Mouse (Mus musculus): ENCODE data around the gene Elf4.

The Elf4 gene

DNA sequence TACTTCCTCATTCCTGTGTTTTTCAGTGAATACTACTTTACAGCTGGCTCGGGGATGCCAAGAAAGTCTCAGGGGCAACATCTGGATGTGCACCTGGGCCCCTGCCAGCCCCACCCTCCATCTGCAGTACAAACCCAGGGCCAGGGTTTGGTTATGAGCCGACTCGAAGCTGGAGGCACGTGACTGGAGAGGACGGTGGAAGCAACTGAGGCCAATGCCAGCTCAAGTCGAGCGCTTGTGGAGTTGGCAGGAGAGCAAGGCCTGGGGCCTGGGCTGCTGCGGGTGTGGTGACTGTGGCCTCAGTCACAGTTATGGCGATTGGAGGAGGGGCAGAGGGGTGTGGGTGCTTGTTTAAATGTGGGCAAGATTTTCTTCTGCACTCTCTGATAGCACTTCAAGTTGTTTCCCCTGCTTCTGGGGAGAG lies 27.4 kb downstream of the Elf4 start:
- DNase-seq, result no peak

DNA sequence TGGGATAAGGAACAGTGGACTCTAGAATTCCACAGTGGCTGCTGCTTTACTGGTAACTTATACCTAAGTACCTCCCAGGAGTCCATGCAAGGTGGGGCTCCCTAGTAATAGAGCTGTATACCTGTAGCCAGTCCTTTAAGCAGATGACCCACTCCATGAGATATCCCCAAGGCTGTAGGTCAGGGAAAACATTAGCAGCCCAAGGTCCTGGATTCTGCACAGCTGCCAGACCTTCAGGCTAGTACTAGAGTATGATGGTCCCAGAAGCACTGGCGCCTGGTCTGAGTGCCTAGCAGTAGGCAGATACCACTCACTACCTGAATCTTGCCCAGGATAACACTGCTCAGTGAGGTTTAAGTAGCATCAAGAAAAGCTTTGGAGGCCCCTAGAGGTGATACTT lies 28.7 kb downstream of the Elf4 start:
- no peak for DNase-seq

DNA sequence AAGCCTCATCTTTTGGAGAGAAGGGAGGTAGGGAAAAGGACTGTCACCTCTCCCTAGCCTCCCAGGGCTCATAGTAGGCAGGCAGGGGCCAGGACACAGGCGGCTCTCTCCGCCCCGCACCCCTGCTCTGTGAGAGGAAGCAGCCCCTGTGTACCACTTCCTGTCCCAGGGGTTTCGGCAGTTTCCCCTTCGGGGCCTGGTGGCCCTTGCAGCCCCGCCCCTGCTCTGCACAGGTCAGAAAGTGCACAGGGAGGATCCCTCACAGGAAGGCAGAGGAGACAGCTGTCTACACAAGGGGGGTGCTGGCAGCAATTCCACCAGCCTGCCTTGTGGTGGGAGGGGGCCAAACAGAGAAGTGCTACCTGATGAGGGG lies 29.4 kb downstream of the Elf4 start:
- peak; percentile 47 for DNase-seq

DNA sequence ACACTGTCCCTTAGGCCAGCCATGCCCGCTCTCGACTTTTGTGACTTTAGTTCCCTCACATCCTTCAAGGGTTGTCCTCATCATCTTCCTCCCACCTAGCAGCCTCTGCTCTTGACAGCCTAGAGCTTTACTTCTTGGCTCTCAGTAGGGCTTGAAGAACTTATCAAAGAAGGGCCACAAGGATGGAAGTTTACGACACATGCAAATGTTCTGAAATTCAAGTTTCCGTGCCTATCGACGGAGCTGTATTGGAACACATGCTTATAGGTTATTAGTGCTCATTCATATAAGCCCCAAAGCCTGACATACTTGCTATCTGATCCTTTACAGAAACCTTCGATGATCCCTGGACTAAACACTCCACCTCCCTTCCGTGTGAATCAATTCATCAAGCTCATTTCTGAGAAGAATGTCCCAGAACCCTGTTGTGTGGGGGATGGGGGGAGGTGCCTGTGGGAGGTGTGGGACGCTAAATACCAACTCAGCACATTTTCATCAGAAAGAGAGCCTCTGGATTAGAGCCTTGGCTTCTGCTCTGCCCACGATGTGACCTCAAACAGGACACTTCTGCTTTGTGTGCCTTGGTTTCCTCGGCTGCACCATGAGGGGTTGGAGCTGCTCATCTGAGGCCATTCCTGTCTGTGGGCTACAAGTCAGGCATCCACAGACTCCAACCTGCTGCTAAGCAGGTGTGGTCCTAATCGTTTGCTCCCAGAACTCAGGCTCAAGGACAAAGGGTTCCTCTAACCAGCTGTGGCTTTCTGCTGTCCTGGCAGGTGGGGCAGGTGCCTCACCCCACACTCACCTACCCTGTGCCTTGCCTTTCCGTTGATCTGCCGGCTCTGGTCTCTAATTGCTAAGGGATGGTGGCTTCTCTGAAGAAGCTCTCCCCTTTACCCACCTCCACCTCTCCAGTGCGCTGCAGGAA lies 30.1 kb downstream of the Elf4 start:
- no peak for DNase-seq

DNA sequence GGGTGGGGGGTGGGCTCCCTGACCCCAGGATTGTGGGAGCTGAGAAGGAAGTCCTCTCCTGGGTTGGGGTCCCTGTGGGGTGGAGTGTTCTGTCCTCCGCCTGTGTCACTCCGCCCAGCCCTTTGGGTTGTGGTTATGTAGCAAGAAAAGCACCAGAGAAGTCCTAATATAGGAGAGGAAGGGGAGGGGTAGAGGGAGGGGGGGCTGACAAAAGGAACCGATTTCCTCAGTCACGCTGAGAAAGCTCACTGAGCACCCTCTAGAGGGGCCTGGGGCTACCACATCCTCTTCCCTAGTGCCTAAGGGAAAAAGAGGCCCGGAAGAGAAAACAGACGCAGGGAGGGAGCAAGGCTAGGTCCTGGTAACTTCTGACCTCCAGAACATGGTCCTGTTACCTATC lies 33.4 kb downstream of the Elf4 start:
- DNase-seq, result peak; percentile 56

DNA sequence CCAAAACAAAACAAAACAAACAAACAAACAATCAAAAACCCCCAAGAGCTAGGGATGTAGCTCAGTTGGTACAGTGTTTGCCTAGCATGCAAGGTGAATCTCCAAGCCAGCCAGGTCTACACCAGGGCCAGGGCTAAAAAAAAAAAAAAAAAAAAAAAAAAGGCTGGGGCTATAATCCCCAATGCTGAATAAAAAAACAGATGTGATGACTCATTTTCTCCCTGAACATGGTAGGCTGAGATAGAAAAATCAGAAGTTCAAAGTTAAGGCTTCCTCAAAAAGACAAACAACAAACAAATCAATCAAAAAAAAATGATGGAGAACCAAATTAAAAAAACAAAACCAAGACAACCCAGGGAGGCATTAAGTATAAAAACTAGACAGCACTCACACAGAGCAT lies 33.8 kb downstream of the Elf4 start:
- no peak for DNase-seq

DNA sequence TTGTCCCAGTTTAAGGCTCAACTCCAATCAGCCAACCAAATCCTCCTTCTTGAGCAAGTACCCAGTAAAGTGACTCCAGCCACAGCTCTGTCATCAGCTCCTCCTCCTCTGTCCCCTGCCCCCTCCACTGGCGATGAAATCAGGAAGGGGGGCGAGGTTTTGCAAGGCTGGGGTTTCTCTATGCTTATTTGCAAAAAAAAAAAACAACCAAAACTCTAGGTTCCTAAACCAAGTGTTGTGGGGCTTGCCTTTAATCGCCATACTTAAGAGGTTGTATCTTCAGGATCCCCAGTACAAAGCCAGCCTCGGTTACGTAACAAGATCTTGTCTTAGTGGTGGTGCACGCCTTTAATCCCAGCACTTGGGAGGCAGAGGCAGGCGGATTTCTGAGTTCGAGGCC lies 34.3 kb downstream of the Elf4 start:
- DNase-seq, result no peak

DNA sequence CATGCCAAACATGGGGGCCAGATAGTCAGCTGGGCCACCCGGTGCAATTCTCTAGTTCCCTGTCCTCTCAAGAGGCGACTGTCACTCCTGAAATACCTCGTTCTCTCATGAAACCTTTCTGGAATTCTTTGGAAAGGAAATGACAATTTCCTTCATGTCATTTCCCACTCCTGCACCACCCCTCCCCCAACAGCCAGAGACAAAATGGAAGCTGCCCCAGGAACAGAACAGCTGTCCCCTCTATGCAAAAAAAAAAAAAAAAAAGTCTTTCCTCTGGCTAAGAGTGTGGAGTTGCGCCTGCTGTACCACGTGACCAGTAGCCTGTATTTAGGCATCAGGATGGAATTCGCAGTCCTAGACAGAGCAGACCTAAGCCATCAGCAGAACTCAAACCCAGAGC lies 34.7 kb downstream of the Elf4 start:
- peak; percentile 56 for DNase-seq

DNA sequence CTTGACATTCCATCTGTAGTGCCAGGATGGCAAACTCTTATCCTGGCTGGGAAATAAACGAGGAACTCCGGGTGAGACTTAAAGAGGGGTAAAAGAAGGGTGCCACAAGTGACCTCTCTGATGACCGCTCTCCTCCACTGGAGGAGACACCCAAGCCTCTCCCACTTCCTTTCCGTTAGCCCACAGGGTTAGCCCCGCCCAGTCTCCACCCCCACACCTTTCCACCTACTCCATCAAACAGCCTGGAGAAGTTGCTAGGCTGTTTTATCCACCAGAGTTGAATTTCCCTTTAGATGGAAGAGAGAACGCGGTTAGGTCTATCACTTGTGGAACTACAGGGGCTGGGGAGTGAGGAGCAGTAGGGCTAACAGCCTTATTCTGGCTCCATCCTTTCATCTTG lies 37.7 kb downstream of the Elf4 start:
- DNase-seq, result peak; percentile 44

DNA sequence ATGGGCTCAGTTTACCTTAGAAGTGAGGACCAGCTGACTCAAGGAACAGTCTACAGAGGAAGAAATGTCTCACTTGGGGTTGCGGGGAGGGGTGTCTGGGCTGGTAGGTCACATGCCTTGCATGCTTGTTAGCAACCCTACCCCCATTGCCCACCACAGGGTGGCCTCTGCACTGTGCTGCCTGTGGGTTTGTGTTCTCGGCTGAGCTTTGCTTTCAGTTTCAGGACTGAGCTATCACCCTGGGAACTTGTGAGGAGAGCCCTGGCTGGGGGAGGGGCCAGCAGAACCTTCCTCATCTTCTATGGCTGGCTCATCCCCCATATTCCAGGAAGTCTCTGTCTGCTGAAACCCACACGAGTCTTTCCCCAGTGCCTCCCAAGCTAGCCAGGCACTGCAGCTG lies 38.3 kb downstream of the Elf4 start:
- DNase-seq, result peak; percentile 54

DNA sequence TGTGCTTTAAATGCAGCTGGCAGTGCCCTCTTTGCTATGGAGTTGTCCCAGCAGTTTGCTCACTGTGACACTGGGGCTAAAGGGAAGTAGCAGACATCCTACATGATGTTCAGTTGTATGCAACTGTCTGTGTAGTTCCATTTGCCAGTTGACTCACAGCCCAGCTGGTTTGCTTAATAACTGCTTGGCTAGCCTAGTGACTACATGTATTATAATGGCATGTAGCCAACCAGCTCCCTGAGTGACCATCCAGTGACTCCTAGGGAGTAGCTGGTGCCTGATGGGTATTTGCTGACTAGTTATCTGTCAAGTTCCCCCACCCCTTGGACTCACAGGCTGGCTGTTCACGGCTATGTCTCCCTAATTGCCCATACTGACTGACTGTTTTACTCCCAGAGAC lies 39.3 kb downstream of the Elf4 start:
- DNase-seq, result no peak

DNA sequence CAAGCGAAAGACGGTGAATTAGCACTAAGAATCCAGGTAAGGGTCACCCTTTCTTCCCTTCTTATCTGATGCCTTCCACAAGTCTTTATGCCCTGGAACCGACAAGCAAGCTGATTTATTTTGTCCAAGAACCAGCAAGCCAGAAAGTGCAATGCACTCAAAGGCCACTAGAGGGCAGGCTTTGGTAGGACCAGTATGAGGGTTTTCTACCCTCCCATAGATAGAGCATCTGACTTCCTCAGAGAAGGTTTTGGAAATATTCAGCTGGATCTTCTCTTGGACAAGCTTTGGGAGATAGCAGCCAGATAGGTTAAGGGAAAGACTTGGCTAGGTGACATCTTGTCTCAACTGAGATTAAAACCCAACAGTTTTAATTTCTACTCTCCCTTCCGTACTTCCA lies 39.9 kb downstream of the Elf4 start:
- DNase-seq, result peak; percentile 86

DNA sequence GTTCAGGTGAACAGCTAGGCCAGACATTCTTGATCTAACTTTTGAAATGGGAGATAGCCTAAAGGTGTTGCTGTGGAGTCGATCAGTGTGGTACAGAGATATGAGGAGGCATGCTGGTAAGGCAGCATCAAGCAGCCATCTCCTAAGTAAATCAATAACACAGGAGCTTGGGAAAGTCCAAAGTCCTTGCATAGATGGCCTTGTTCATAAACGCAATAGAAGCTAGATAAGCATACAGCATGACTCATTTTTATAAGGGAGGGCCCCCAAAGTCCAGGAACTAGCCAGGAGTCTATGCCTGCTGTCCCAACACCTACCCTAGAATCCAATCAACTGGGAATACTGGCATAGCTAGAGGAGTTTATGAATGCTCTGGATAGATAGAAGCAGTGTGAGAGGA lies 44.5 kb downstream of the Elf4 start:
- DNase-seq, result no peak

DNA sequence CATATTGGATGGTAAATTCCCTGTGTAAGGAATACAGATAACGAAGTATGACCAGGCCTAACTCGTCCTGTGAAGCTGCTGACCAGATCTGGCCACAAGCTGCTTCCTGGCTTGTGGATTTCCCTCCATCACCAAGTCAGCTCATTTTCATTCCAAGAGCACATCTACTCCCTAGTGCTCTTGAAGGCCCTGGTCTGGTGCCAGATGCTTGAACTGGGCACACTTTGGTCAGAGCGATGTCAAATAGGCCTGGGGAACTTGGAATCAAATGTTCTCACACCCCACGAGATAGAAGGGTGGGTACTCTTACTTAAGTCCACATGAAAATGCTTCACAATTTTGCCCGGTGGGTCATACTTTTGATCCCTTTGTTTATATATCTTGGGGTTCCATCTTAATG lies 48.6 kb downstream of the Elf4 start:
- no peak for DNase-seq

DNA sequence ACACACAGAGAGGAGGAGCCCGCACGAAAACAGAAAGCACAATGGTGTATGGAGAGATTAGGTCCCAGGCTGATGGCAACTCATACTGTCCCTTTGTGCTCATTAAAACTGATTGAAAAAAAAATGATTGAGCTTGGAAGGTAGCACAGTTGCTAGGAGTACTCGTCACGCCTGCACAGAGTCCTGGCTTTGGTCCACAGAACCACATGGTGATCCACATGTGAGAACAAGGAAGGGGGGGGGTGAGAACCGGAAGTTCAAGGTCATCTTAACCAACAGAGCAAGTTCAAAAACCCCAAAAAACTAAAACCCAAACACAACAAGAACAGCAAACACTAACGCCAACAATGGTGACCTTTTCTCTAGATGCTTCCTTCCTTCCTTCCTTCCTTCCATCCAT lies 50.3 kb downstream of the Elf4 start:
- no peak for DNase-seq

DNA sequence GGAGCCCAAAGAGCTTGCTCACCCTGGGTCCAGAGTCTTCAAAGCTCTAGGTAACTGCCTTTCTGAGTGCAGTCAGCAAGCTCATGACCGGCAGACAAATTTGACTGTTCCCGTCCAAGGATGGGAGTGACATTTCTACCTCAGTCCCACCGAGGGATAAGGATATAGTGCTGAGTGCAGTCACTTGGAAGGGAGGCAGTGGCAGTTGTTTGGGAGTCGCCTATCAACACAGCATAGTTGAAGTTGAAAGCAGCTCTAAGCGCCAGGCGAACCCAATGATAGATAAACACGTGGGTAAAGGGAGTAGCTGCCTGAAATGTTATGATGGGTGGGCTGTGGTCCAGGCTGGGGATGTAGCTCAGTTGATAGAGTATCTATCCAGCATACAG lies 52.5 kb downstream of the Elf4 start:
- no peak for DNase-seq

DNA sequence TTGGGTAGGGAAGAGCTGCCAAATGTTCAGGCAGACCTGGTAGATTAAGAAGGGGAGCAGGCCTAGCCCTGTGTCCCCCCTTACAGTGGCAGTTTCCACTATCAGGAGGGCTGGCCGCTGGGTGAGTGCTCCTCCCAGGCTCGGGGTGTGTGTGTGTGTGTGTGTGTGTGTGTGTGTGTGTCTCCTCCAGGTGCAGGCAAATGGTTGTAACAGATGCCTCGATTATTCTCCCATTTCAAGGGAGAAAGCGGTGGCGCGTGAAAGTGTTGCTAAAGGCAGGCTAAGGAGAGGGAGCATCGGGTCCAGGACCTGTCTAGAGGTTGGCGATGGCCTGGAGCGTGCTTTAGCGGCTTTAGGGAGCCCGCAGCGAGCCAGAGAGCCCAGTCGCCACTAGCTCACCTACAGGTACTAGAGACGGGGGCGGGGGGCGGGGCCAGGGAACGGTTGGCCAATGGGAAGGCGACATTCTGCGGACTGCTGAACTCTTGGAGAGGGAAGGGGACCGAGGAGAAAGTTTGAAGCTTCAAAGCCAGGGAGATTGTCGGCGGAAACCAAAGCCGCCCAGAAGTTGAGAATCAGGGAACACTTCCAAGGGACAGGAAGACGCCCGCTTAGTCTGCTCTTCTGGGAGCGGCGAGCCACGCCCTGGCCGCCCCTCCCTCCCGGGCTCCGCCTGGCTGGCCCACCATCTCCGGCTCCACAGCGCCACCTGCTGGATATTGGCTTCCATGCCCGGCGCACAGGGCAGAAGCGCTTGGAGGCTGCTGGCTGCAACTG lies 53.1 kb downstream of the Elf4 start:
- peak; percentile 93 for DNase-seq

DNA sequence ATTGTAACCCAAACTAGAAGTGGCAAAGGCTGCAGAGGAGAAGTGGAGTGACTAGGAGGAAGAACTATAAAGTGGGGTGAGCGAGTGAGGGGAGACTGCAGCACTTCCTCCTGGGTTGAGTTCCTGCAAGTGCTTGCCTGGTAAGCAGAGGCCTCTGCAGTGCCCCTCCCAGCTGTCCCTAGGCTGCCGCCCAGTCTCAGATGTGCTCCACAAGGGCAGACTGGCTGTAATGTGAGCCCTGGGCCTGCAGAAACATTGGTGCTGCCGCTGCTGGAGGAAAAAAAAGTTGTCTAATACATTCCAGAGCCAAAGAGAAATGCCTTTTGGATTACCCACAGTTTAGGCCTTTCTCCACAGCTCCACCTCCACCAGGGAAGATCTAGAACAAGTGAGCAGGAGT lies 57.8 kb downstream of the Elf4 start:
- no peak for DNase-seq

DNA sequence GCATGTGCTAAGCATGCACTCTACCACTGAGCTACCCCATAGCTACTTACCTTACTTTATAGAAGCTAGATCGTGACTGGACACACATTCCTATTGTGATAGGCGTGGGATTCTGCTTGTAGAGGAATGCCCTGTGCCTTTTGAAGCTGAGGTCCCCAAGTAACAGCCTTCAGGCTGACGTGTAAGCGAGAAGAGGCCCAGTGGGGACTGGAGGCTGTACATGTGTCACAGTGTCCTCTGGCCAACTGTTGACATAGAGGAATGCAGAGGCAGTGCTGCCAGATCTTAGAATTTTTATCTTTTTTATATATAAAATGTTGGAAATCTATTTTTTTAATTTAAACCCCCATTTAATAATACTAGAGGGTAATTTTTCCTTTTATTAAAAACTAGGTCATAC lies 62.9 kb downstream of the Elf4 start:
- DNase-seq, result no peak

DNA sequence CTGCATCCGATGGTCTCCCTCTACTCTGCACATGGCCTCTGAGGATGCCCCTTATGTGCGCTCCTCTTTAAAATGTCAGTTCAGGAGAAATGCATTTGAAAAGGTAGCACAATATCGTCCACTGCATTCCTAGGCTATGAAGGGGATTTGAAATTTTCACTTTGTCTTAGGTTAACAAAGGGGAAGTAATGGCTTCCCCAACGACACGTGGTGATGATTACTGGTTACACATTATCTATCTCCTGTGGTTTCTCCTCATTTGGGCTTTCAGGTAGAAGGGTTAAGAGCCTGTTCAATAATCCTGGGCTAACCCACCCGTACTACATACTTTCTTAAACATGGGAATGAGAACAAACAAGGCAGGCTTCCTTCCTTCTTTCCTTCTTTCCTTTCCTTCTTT lies 73.6 kb downstream of the Elf4 start:
- no peak for DNase-seq

DNA sequence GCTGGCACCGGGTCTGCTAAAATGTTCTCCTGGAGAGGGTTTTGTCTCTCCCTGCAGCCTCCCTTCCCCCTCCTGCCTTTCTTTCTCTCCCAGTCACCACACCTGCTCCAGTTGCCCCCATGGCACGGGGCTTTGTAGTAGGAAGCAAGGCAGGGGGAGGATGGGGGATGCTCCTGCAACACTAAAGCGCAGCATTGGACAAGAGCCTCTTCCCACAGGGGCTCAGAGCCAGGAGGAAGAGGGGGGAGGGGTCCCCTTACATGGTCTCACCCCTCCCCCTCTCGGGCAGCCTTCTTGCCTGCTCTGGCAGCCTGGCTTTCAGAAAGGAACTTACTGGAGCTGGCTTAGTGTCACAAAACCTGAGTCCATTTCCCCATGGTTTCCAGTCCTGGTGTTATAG lies 77.0 kb downstream of the Elf4 start:
- no peak for DNase-seq

DNA sequence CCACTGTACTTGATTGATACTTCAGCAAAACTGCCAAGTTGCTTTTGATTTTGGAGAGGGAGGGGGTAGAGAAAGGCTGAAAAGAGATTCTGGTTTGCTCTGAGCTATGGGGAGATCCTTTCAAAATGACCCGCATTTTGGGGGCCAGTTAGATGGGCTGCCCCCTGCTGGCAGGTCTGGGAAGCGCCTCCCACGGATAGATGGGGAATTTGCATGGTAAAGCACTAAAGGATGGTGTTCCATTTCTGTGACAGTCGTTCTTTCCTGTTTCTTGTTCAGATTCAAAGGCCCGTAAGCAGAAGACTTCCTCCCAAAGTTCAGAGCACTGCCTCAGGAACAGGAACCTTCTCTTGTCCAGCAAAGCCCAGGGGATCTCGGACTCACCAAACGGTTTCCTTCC lies 79.3 kb downstream of the Elf4 start:
- DNase-seq, result peak; percentile 68

DNA sequence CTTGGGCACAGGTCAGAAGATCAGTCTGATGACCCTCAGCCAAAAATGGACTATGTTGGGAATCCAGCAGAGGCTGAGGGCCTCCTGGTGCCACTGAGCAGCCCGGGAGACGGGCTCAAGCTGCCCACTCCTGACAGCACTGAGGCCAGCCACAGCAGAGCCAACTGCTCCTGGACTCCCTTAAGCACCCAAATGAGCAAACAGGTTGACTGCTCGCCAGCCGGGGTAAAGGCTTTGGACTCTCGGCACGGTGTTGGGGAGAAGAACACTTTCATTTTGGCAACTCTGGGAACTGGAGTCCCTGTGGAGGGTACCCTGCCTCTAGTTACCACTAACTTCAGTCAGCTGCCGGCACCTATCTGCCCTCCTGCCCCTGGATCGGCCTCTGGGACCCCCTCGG lies 95.1 kb downstream of the Elf4 start:
- no peak for DNase-seq

DNA sequence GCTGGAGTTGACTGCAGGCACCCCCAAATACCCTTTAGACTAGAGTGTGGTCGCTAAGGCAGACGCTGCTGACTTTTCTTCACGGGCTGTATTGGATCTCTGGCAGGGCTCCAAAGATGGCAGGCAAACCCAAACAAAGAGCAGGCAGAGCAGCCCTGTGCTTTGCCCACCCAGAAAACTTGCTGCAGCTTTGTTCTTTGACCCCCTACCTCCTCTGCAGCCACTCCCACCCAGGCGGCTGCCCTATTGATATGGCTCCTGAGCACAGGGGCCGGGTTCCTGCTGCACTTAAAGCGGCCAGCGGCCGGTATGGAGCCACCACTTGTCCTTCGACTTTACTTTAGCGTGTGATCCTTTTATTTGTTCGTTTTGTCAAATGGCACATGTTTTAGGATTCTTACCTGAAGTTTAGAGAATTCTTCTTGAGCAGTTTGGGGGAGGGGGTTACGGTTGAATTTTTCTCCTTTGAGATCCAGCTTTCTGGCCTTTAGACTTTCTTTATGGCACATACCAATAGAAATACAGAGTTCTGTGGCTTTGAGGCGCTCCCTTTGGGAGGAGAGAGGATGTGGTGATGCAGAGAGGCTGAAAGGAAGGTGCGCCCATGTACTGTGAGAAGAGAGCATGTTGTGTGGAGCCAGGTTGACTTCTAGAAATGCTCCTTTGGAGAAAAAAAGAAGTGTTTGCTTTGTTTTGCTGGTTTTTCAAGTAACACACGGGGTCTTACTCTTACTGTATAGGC lies 96.9 kb downstream of the Elf4 start:
- DNase-seq, result peak; percentile 21

All from kidney, postnatal 10 days (tissue).